Mouse (Mus musculus) mesoderm, embryonic 11.5 days (tissue): ENCODE data around the gene Fzd2.
A peak's percentile ranks its signal among the peaks of the same experiment; 100 is the strongest.
"Not testable (repeated sequence)": the region's sequence is repeated elsewhere in the genome, so short reads cannot be mapped to it uniquely, and the experiment has no call there.

Experiments
- DNase-seq: peaks from one replicate; pipeline ENCODE4 v3.0.0-alpha.2; 2012; ENCODE audit warnings: low read depth, low spot score

Fzd2 gene

GRCm38 (mm10) chr11:102581281-102582015 lies 22.7 kb upstream of the Fzd2 start:
- DNase-seq, result no peak

- no peak for DNase-seq
Measured at GRCm38 (mm10) chr11:102582016-102582610, 22.1 kb upstream of the Fzd2 start.

- DNase-seq, result no peak
Measured at GRCm38 (mm10) chr11:102582736-102583135, 21.5 kb upstream of the Fzd2 start.

- no peak for DNase-seq
Measured at GRCm38 (mm10) chr11:102586445-102587130, 17.6 kb upstream of the Fzd2 start.

- DNase-seq, result no peak
Measured at GRCm38 (mm10) chr11:102587554-102587953, 16.6 kb upstream of the Fzd2 start.

GRCm38 (mm10) chr11:102595341-102595820 lies 8.8 kb upstream of the Fzd2 start:
- DNase-seq, result peak; percentile 91

- DNase-seq, result peak; percentile 42
Measured at GRCm38 (mm10) chr11:102599912-102600311, 4.3 kb upstream of the Fzd2 start.

GRCm38 (mm10) chr11:102602816-102603495 lies 1.2 kb upstream of the Fzd2 start:
- peak; percentile 81 for DNase-seq

- DNase-seq, result peak; percentile 89
Measured at GRCm38 (mm10) chr11:102603496-102603850, 723 bp upstream of the Fzd2 start.

- no peak for DNase-seq
Measured at GRCm38 (mm10) chr11:102604777-102605552, 769 bp downstream of the Fzd2 start.

- DNase-seq, result peak; percentile 70
Measured at GRCm38 (mm10) chr11:102605553-102606416, 1.6 kb downstream of the Fzd2 start.

- no peak for DNase-seq
Measured at GRCm38 (mm10) chr11:102606751-102607171, 2.6 kb downstream of the Fzd2 start.

- not testable (repeated sequence) for DNase-seq
Measured at GRCm38 (mm10) chr11:102607201-102607600, 3.0 kb downstream of the Fzd2 start.

- no peak for DNase-seq
Measured at GRCm38 (mm10) chr11:102607686-102608548, 3.7 kb downstream of the Fzd2 start.

- no peak for DNase-seq
Measured at GRCm38 (mm10) chr11:102608691-102609090, 4.5 kb downstream of the Fzd2 start.

- no peak for DNase-seq
Measured at GRCm38 (mm10) chr11:102609483-102609882, 5.3 kb downstream of the Fzd2 start.

GRCm38 (mm10) chr11:102610260-102610659 lies 6.1 kb downstream of the Fzd2 start:
- DNase-seq, result no peak

GRCm38 (mm10) chr11:102610675-102611316 lies 6.6 kb downstream of the Fzd2 start:
- no peak for DNase-seq

- no peak for DNase-seq
Measured at GRCm38 (mm10) chr11:102611317-102611705, 7.1 kb downstream of the Fzd2 start.
